Mouse (Mus musculus) ovary, postnatal 14 days (tissue): ENCODE data around the gene Th.
A peak's percentile ranks its signal among the peaks of the same experiment; 100 is the strongest.

Experiments
- DNase-seq: peaks from one replicate; pipeline ENCODE4 v3.0.0; 2022; ENCODE audit warnings: low spot score

The Th gene

GRCm38 (mm10) chr7:142931028-142931427, at the start of gene Th:
Th (minus strand) TSS chr7:142931128.
- DNase-seq = no peak

GRCm38 (mm10) chr7:142968809-142969511, 38.0 kb upstream of the Th start, which contains the start of gene Ascl2:
Ascl2 (minus strand) TSS chr7:142969264.
- DNase-seq = peak; percentile 4

- DNase-seq = peak; percentile 21
Measured at GRCm38 (mm10) chr7:142967884-142968808, 37.2 kb upstream of the Th start.

GRCm38 (mm10) chr7:142967414-142967883, 36.5 kb upstream of the Th start:
- DNase-seq = peak; percentile 5

GRCm38 (mm10) chr7:142959752-142960151, 28.8 kb upstream of the Th start:
- DNase-seq = no peak

- no peak for DNase-seq
Measured at GRCm38 (mm10) chr7:142958817-142959216, 27.9 kb upstream of the Th start.

- no peak for DNase-seq
Measured at GRCm38 (mm10) chr7:142956018-142956417, 25.1 kb upstream of the Th start.

GRCm38 (mm10) chr7:142949568-142949967, 18.6 kb upstream of the Th start:
- no peak for DNase-seq

- DNase-seq = no peak
Measured at GRCm38 (mm10) chr7:142937631-142938030, 6.7 kb upstream of the Th start.

- DNase-seq = no peak
Measured at GRCm38 (mm10) chr7:142935708-142936107, 4.8 kb upstream of the Th start.

- DNase-seq = no peak
Measured at GRCm38 (mm10) chr7:142932469-142932868, 1.5 kb upstream of the Th start.

- DNase-seq = no peak
Measured at GRCm38 (mm10) chr7:142929516-142929915, 1.4 kb downstream of the Th start.

GRCm38 (mm10) chr7:142927293-142927692, 3.6 kb downstream of the Th start:
- DNase-seq = no peak

- DNase-seq = peak; percentile 83
Measured at GRCm38 (mm10) chr7:142918641-142919628, 12.0 kb downstream of the Th start.

GRCm38 (mm10) chr7:142917659-142918058, 13.3 kb downstream of the Th start:
- DNase-seq = no peak

GRCm38 (mm10) chr7:142916178-142916577, 14.8 kb downstream of the Th start:
- DNase-seq = no peak

GRCm38 (mm10) chr7:142911682-142912081, 19.2 kb downstream of the Th start:
- no peak for DNase-seq

GRCm38 (mm10) chr7:142910104-142910503, 20.8 kb downstream of the Th start:
- DNase-seq = no peak

- no peak for DNase-seq
Measured at GRCm38 (mm10) chr7:142909622-142910021, 21.3 kb downstream of the Th start.

GRCm38 (mm10) chr7:142905606-142906005, 25.3 kb downstream of the Th start:
- no peak for DNase-seq

- no peak for DNase-seq
Measured at GRCm38 (mm10) chr7:142904331-142904730, 26.6 kb downstream of the Th start.

- DNase-seq = no peak
Measured at GRCm38 (mm10) chr7:142902931-142903330, 28.0 kb downstream of the Th start.
